Mouse (Mus musculus) heart, embryonic 15.5 days (tissue): Measurements from ENCODE around the gene Atp6v1fnb. TPM values are rescaled to one million over a fixed set of nuclear protein-coding genes. Genes with fewer than 3 reads are reported as not detected.
A peak's percentile ranks its signal among the peaks of the same experiment; 100 is the strongest.

ENCODE experiments used
- ATAC-seq: fragments of 200-750 bp; cut with Nextera tagmentation; replicated peaks from 2 replicates; pipeline ENCODE4 v1.8.0; 2017; ENCODE audit warnings: low read depth, moderate TSS enrichment; ENCODE audit not compliant: insufficient number of reproducible peaks, insufficient read depth, low FRiP score
- H3K27ac ChIP-seq: fragments of 300-500 bp; sonication (generic); 2 replicates; pipeline ENCODE4 v1.5.1; 2015; ENCODE audit warnings: mild to moderate bottlenecking, inconsistent platforms
- H3K27me3 ChIP-seq: fragments of 300-500 bp; sonication (generic); 2 replicates; pipeline ENCODE4 v1.6.1; 2015; ENCODE audit warnings: inconsistent platforms
- H3K36me3 ChIP-seq: fragments of 300-500 bp; sonication (generic); 2 replicates; pipeline ENCODE4 v1.6.1; 2015; ENCODE audit warnings: mild to moderate bottlenecking, inconsistent platforms
- H3K4me1 ChIP-seq: fragments of 300-500 bp; sonication (generic); replicated peaks from 2 replicates; pipeline ENCODE4 v1.6.1; 2015; ENCODE audit warnings: inconsistent platforms
- H3K4me2 ChIP-seq: fragments of 300-500 bp; sonication (generic); 2 replicates; pipeline ENCODE4 v1.6.1; 2015; ENCODE audit warnings: inconsistent platforms, mild to moderate bottlenecking, moderate library complexity
- H3K4me3 ChIP-seq: fragments of 300-500 bp; sonication (generic); 2 replicates; pipeline ENCODE4 v1.5.1; 2015; ENCODE audit warnings: mild to moderate bottlenecking, inconsistent platforms
- H3K9ac ChIP-seq: fragments of 300-500 bp; sonication (generic); 2 replicates; pipeline ENCODE4 v1.6.1; 2015; ENCODE audit warnings: mild to moderate bottlenecking, inconsistent platforms
- H3K9me3 ChIP-seq: fragments of 300-500 bp; sonication (generic); replicated peaks from 2 replicates; pipeline ENCODE4 v1.6.1; 2016; ENCODE audit warnings: inconsistent platforms
- WGBS: fragments of 180-500 bp; shearing (Covaris S2); methylation state at CpG from one replicate; pipeline ENCODE4 v1.1.7; 2015; ENCODE audit warnings: mixed read lengths; 5-methylcytosine and 5-hydroxymethylcytosine counted together
- polyA plus RNA-seq: library from polyadenylated mRNA; unstranded; fragments of >200 nt; fragmentation: Nextera tagmentation; extraction: Ambion mirVana; gene quantifications from 2 replicates; pipeline ENCODE4 v1.2.1, GENCODE M21; 2015

The Atp6v1fnb gene
- polyA plus RNA-seq, 1 experiment from 2014 or later: not detected

DNA sequence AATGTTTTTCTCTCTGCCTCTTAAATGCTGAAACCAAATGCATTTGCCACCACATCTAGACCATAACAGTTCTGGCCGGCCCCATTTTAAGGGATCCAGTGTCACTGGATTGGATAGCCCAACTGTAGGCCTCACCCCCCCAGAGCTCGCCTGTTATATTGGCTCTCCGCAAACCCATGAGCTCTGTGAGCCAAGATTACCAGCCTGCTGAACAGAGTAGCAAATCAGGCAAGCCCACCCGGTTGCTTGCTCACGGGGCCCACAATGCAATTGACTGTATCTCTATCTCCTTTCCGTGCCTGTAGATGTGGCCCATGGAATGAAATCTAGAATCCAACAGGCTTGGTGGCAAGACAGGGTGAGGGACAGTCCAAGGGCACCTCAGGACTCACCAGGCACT is 29.6 kb downstream of the Atp6v1fnb start:
- Histone ChIP-seq H3K27ac (no peak overlapping the region), H3K4me3 (no peak overlapping the region), H3K27me3 (peaks cover 19% of the 10 kb centered on the region), H3K4me2 (no peak overlapping the region), H3K9ac (no peak overlapping the region), H3K4me1 (0 out of 2 replicates have a peak, but pooled peaks cover under 1% of the 10 kb centered on the region), H3K36me3 (no peaks in the 10 kb centered on the region), H3K9me3 (no peaks in the 10 kb centered on the region)
- ATAC-seq: no peak
- WGBS: 86% methylated on average over 6 of the region's 6 CpGs

DNA sequence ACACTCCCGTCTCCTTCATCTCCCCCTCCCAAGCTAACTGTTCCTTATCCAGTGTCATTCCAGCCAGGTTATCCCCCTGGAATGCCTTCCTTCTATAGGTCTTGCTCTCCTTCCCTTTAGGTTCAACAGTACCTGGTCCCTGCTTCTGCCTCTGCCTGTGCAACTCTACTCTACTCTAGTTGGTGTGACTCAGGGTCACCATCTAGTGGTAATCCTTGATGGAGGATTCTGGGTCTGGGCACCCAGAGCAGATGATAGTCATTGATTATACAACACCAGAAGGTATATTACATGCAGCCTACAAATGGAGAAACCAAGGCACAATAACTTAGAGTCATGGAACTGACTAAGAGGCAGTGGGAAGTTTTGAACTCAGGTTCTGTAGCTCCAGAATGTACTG is 30.4 kb downstream of the Atp6v1fnb start:
- Histone ChIP-seq H3K9ac (no peak overlapping the region), H3K27me3 (peaks cover 19% of the 10 kb centered on the region), H3K9me3 (no peaks in the 10 kb centered on the region), H3K4me1 (peaks cover 2% of the 10 kb centered on the region; the same call in 1 of the 2 replicates), H3K27ac (no peak overlapping the region), H3K36me3 (no peaks in the 10 kb centered on the region), H3K4me3 (no peak overlapping the region), H3K4me2 (no peak overlapping the region)
- WGBS: 77% methylated on average over 1 of the region's 1 CpGs
- no peak for ATAC-seq

DNA sequence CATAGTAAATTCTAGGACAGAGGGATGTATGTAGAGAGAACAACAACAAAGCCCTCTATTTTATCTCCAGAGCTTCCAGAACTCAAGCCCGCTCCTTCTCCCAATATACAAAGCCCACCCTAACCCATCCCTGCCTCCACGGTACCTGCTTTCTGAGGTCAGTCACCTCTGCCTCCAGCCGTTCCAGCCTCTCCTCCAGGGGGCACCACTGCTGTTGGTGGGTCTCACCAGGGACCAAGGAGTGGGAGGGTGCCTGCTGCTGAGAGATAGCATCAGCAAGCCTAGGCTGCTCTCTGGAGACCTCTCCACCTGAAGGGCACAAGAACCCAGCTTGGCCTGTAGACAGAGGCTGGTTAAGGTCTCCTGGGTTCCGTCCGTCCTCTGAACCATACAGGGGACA is 34.3 kb downstream of the Atp6v1fnb start:
- H3K4me3 ChIP-seq: no peak overlapping the region
- no peak overlapping the region for H3K4me2 ChIP-seq
- peaks cover 15% of the 10 kb centered on the region for H3K4me1 ChIP-seq
- H3K27ac ChIP-seq: no peak overlapping the region
- WGBS: 91% methylated on average over 5 of the region's 5 CpGs
- H3K36me3 ChIP-seq: no peaks in the 10 kb centered on the region
- no peak overlapping the region for H3K9ac ChIP-seq
- no peak for ATAC-seq
- H3K27me3 ChIP-seq: peaks cover 15% of the 10 kb centered on the region; the same call in 1 of the 2 replicates
- H3K9me3 ChIP-seq: no peaks in the 10 kb centered on the region

DNA sequence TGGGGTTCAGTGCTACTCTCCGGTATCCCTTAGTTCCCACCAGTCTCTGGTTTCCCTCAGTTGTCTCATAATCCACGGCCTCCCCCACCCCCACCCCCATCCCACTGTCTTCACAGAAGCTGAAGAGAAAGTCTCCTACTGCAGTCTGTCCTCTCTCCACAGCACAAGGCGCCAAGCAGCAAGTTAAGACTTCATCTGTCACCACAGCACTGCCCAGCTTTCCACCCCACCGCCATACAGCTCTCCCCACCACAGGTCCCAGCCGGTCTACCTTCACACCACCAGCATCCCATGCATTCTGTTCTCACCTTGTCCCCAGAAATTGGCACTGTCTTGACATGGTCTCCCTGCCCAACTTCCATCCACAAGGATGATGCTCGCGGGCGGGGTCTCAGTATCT is 35.6 kb downstream of the Atp6v1fnb start:
- H3K27me3 ChIP-seq: peaks cover 15% of the 10 kb centered on the region; the same call in 1 of the 2 replicates
- no peaks in the 10 kb centered on the region for H3K9me3 ChIP-seq
- peak overlapping the region; percentile 90 for H3K4me2 ChIP-seq
- no peaks in the 10 kb centered on the region for H3K36me3 ChIP-seq
- 18% methylated on average over 8 of the region's 8 CpGs for WGBS
- no peak for ATAC-seq
- peak overlapping the region; percentile 66 for H3K9ac ChIP-seq
- peak overlapping the region; percentile 60 for H3K4me3 ChIP-seq
- H3K27ac ChIP-seq: no peak overlapping the region
- H3K4me1 ChIP-seq: peaks cover 15% of the 10 kb centered on the region

DNA sequence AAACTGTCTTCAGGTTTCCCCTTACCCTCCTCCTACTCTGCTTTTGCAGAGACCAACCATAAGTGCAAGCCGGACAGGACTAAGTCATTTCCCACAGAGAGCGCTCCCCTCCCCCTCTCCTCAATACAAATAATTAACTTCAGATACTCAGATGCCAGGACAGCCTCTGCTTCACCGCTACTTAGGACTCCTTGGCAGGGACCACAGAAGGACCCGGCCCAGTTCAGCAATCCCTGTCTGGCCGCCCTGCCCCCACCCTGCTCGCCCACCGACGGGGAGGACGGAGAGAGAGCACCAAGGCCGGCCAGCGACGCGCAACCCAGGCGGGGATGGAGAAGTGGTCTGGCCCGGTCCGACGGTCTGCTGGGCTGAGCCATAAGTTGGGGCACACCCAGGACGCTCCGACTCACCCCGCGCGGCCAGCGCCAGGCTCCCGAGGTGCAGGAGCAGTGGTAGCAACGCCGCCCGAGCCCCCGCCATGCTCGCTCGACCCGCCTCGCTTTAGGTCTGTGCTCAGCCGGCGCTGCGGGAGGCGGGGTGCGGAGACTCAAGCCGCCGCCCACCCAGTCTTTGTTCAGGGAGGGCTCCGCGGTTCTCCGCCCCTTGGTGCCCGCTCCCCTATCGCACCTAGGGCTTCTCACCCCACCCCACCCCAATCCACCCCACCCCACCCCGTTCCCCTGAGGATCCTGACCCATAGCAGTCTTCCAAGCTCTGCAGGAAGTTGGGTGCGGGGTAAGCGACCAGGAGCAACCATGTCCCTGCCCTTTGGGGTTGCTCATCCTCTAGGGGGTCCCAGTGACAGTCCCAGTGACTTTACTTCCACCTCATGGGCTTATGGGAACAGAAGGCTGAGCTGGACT is 36.4 kb downstream of the Atp6v1fnb start, which contains the start of gene Kcp:
Gene Kcp (minus strand): TSS at position 506 of the 863 bp plus-strand sequence.
- H3K27ac ChIP-seq: no peak within 1 kb of the TSS
- 1% methylated on average over 47 of the region's 47 CpGs for WGBS
- H3K4me3 ChIP-seq: peak within 1 kb of the TSS; percentile 60
- ATAC-seq: peak; percentile 39
- peaks cover 15% of the 10 kb centered on the region; the same call in 1 of the 2 replicates for H3K27me3 ChIP-seq
- peak within 1 kb of the TSS; percentile 90 for H3K4me2 ChIP-seq
- H3K36me3 ChIP-seq: no peaks in the 10 kb centered on the region
- no peaks in the 10 kb centered on the region for H3K9me3 ChIP-seq
- peak within 1 kb of the TSS; percentile 66 for H3K9ac ChIP-seq
- peaks cover 15% of the 10 kb centered on the region for H3K4me1 ChIP-seq

DNA sequence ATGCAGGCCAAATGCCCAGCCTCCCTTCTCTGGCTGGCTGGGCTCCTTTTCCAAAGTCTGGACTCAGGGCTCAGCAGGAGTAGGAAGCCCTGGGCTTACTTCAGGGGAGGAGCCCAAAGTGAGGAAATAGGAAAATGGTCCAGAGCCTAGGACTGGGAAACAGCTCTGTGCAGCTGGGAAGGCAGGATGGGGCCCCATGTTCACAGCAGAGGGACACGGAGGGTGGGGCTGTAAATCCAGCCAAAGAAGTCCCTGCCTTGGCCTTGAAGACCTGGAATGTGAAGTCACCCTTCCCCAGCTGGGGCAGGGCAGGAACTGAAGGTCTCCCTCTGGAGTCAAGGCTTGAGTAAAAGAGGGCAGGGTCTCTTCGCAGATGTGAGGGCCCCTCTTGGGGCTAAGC is 37.8 kb downstream of the Atp6v1fnb start:
- Histone ChIP-seq H3K4me1 (peaks cover 20% of the 10 kb centered on the region), H3K4me2 (no peak overlapping the region)
- 0 out of 2 replicates have a peak, but pooled peaks have one; percentile 18 for ATAC-seq

DNA sequence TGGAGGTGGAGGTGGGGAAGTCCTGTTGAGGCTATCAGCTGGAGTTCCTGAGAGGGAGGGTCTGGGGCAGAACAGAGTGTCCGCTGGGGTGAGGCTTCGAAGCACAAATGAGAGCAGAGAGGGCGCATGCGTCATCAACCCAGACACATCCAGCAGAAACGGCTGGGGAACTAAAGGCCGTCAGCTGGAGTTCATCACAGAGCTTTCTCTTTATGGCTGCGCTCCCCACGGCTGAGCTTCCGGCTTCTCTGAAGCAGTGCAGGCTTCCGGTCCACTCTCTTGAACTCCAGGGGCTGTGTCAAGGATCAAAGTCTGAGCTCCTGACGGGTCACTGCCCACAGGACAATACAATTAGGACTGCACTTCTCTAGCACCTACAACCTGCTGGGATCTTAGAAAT is 42.0 kb downstream of the Atp6v1fnb start:
- H3K4me3 ChIP-seq: peak overlapping the region; percentile 15
- no peaks in the 10 kb centered on the region for H3K9me3 ChIP-seq
- peaks cover 5% of the 10 kb centered on the region for H3K4me1 ChIP-seq
- WGBS: 1% methylated on average over 11 of the region's 11 CpGs
- ATAC-seq: peak; percentile 47; the same call in 1 of the 2 replicates
- H3K4me2 ChIP-seq: peak overlapping the region; percentile 54
- H3K36me3 ChIP-seq: no peaks in the 10 kb centered on the region
- H3K9ac ChIP-seq: no peak overlapping the region
- H3K27ac ChIP-seq: peak overlapping the region; percentile 56; the same call in 1 of the 2 replicates
- 0 out of 2 replicates have a peak, but pooled peaks cover 4% of the 10 kb centered on the region for H3K27me3 ChIP-seq

More for the DNA sequence above, 37.8 kb downstream of the Atp6v1fnb start:
- H3K27ac ChIP-seq: no peak overlapping the region
- peaks cover 15% of the 10 kb centered on the region; the same call in 1 of the 2 replicates for H3K27me3 ChIP-seq
- no peaks in the 10 kb centered on the region for H3K36me3 ChIP-seq
- H3K9ac ChIP-seq: no peak overlapping the region
- 51% methylated on average over 2 of the region's 2 CpGs for WGBS
- H3K9me3 ChIP-seq: no peaks in the 10 kb centered on the region
- H3K4me3 ChIP-seq: no peak overlapping the region

DNA sequence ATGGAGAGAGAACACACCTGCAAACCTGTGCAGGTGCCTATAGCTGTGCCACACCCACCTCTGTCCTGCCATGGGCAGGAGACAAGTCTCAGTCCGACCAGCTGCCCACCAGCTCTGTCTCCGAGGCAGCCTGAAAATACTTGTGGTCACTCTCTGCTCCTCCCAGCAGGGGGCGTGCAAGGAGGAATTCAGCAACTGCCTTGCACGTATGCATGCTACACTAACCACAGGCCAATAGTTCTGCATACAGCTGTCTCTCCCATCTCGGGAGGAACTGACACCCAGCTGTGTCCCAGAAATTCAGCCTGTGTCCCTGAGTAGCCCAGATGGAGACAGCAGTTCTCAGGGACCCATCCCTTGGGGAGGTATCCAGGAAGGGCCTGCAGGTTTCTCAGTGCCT is 45.9 kb downstream of the Atp6v1fnb start:
- H3K4me1 ChIP-seq: peaks cover 5% of the 10 kb centered on the region
- ATAC-seq: peak; percentile 51; the same call in 1 of the 2 replicates
- no peak overlapping the region for H3K9ac ChIP-seq
- no peaks in the 10 kb centered on the region for H3K9me3 ChIP-seq
- no peak overlapping the region for H3K4me3 ChIP-seq
- no peak overlapping the region for H3K4me2 ChIP-seq
- H3K36me3 ChIP-seq: no peaks in the 10 kb centered on the region
- WGBS: 3% methylated on average over 5 of the region's 5 CpGs
- no peak overlapping the region for H3K27ac ChIP-seq
- no peaks in the 10 kb centered on the region for H3K27me3 ChIP-seq

DNA sequence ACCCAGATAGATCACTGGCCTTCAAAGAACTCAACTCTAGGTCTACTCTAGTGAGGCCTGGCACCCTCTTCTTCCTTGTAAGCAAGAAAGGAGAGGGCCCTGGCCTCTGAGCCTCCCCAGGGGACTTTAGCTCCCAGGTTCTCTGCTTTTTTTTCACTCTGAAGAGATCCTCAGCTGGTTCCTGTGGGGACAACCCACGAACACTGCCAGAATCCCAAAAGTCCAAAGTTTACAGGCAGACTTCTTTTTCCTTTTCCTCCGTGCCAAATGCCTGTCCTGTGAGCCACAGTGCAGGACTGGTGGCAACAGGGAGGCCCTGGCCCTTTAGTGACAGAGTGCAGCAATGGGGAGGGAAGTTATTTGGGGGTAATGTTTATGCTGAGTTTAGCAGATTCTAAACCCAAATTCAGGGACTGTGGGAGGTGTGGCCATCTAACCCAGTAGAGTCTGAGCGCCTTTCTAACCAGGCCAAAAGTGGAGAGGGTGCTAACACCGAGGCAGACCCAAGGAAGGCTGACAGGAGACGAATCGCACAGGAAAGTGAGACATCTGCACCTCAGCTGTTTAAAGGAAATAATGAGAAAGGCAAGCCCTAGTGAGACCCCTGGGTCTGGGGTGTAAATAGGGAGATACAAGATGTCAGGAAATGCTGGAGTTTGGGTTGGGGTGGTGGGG is 51.5 kb downstream of the Atp6v1fnb start:
- Histone ChIP-seq H3K4me2 (no peak overlapping the region), H3K9ac (no peak overlapping the region), H3K9me3 (no peaks in the 10 kb centered on the region), H3K4me3 (no peak overlapping the region), H3K27ac (no peak overlapping the region), H3K36me3 (no peaks in the 10 kb centered on the region), H3K27me3 (peaks cover 16% of the 10 kb centered on the region), H3K4me1 (peaks cover 18% of the 10 kb centered on the region)
- 68% methylated on average over 6 of the region's 6 CpGs for WGBS
- ATAC-seq: no peak
